Mouse (Mus musculus): ENCODE results near the gene Ros1. TPM values are rescaled to one million over a fixed set of nuclear protein-coding genes. Genes with fewer than 3 reads are reported as not detected.

Gene Ros1
- polyA plus RNA-seq, 1 experiment from 2014 or later = not detected

DNA sequence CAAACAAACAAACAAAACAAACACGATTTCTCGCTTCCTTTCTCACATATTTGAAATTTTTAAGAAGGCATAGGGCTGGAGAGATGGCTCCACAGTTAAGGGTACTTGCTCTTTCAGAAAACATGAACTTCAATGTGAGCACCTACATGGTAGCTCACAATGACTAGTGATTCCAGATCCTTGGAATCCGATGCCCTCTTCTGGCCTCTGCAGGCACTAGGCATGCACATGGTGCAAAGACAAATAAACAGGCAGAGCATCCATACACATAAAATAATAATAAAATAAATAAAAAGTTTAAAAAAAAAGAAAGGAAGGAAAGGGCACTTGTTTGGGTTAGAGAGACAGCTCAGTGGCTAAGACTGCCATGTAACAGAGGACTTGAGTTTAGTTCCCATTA is 12.2 kb downstream of the Ros1 start:
- no peak overlapping the region for H3K27ac ChIP-seq (replicated peaks in 1 of 2; ENCODE audit: control insufficient read depth in 1 of 2, insufficient read depth in 1 of 2, low read depth in 2 of 2, low read length in 2 of 2)
- no peaks in the 10 kb centered on the region for H3K27me3 ChIP-seq (ENCODE audit: control insufficient read depth, insufficient read depth, low read length)
- no peak for ATAC-seq (ENCODE audit: insufficient number of reproducible peaks, insufficient read depth, low FRiP score, low read depth)
- 65% methylated on average over 3 of the region's 3 CpGs for WGBS
- H3K36me3 ChIP-seq (ENCODE audit: control insufficient read depth, insufficient read depth, low read length) = no peaks in the 10 kb centered on the region
- no peaks in the 10 kb centered on the region for H3K9me3 ChIP-seq (ENCODE audit: control insufficient read depth, low read length)
- H3K4me2 ChIP-seq (ENCODE audit: low read length) = no peak overlapping the region
- H3K9ac ChIP-seq (ENCODE audit: low read length) = no peak overlapping the region
- H3K4me3 ChIP-seq (ENCODE audit: control insufficient read depth in 1 of 2, insufficient read depth in 1 of 2, low read depth in 1 of 2, low read length in 2 of 2) = no peak overlapping the region
- H3K4me1 ChIP-seq (ENCODE audit: control insufficient read depth in 2 of 2, insufficient read depth in 2 of 2, low read length in 2 of 2) = no peaks in the 10 kb centered on the region

DNA sequence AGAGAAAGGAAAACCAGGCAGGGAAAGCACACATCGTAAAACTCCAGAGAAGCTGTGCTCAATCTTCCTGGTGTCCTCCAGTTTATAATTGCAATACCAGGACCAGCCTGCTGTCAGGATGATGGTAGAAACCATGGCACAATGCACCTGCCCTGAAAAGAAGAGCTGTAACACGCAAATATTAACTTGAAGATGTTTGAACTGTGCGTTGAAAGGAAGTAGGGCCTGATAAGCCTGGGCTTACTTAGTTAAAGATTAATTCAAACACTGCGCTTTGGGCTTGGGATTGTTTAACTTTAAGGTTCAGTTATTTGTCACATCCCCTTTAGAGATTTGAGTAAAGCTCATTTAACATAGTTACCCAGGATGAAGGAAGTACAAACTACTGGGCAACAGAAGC is 20.7 kb downstream of the Ros1 start:
- no peak for ATAC-seq (ENCODE audit: insufficient number of reproducible peaks, insufficient read depth, low FRiP score, low read depth)
- no peaks in the 10 kb centered on the region for H3K36me3 ChIP-seq (ENCODE audit: control insufficient read depth, insufficient read depth, low read length)
- no peaks in the 10 kb centered on the region for H3K9me3 ChIP-seq (ENCODE audit: control insufficient read depth, low read length)
- no peaks in the 10 kb centered on the region for H3K27me3 ChIP-seq (ENCODE audit: control insufficient read depth, insufficient read depth, low read length)
- no peak overlapping the region for H3K4me2 ChIP-seq (ENCODE audit: low read length)
- H3K4me3 ChIP-seq (ENCODE audit: control insufficient read depth in 1 of 2, insufficient read depth in 1 of 2, low read depth in 1 of 2, low read length in 2 of 2) = no peak overlapping the region
- H3K4me1 ChIP-seq (ENCODE audit: control insufficient read depth in 2 of 2, insufficient read depth in 2 of 2, low read length in 2 of 2) = no peaks in the 10 kb centered on the region; a peak in 1 of 4 replicates
- 64% methylated on average over 4 of the region's 4 CpGs for WGBS
- H3K27ac ChIP-seq (replicated peaks in 1 of 2; ENCODE audit: control insufficient read depth in 1 of 2, insufficient read depth in 1 of 2, low read depth in 2 of 2, low read length in 2 of 2) = no peak overlapping the region
- H3K9ac ChIP-seq (ENCODE audit: low read length) = no peak overlapping the region

DNA sequence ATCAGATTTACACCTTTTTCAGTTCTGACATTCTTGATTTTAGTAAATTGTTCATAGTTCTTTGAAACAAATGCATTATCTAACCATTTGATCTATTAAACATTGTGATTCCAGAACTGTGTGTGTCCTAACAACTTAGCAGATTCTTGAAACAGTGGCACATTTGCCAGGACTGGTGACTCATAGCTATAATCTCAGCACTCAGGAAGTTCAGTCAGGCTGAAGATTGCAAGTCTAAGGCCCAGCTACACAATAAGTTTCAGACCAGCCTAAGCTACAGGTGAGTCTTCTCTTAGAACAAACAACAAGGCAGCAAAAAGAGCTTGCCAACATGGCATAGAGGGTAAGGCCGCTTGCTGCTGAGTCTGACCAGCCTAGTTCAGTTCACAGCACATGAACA is 24.6 kb downstream of the Ros1 start:
- H3K4me1 ChIP-seq (ENCODE audit: control insufficient read depth in 2 of 2, insufficient read depth in 2 of 2, low read length in 2 of 2) = no peaks in the 10 kb centered on the region; a peak in 1 of 4 replicates
- no peaks in the 10 kb centered on the region for H3K9me3 ChIP-seq (ENCODE audit: control insufficient read depth, low read length)
- 75% methylated on average over 1 of the region's 1 CpGs for WGBS
- ATAC-seq (ENCODE audit: insufficient number of reproducible peaks, insufficient read depth, low FRiP score, low read depth) = no peak
- H3K27ac ChIP-seq (replicated peaks in 1 of 2; ENCODE audit: control insufficient read depth in 1 of 2, insufficient read depth in 1 of 2, low read depth in 2 of 2, low read length in 2 of 2) = no peak overlapping the region
- no peak overlapping the region for H3K9ac ChIP-seq (ENCODE audit: low read length)
- no peak overlapping the region for H3K4me2 ChIP-seq (ENCODE audit: low read length)
- H3K27me3 ChIP-seq (ENCODE audit: control insufficient read depth, insufficient read depth, low read length) = no peaks in the 10 kb centered on the region
- H3K4me3 ChIP-seq (ENCODE audit: control insufficient read depth in 1 of 2, insufficient read depth in 1 of 2, low read depth in 1 of 2, low read length in 2 of 2) = no peak overlapping the region
- no peaks in the 10 kb centered on the region for H3K36me3 ChIP-seq (ENCODE audit: control insufficient read depth, insufficient read depth, low read length)

- no peak overlapping the region for H3K9ac ChIP-seq (ENCODE audit: low read length)
- no peak overlapping the region for H3K4me3 ChIP-seq (ENCODE audit: control insufficient read depth in 1 of 2, insufficient read depth in 1 of 2, low read depth in 1 of 2, low read length in 2 of 2)
- ATAC-seq (ENCODE audit: insufficient number of reproducible peaks, insufficient read depth, low FRiP score, low read depth) = no peak
- no peaks in the 10 kb centered on the region for H3K9me3 ChIP-seq (ENCODE audit: control insufficient read depth, low read length)
- no peak overlapping the region for H3K27ac ChIP-seq (replicated peaks in 1 of 2; ENCODE audit: control insufficient read depth in 1 of 2, insufficient read depth in 1 of 2, low read depth in 2 of 2, low read length in 2 of 2)
- no peaks in the 10 kb centered on the region for H3K36me3 ChIP-seq (ENCODE audit: control insufficient read depth, insufficient read depth, low read length)
- 70% methylated on average over 5 of the region's 5 CpGs for WGBS
- H3K4me1 ChIP-seq (ENCODE audit: control insufficient read depth in 2 of 2, insufficient read depth in 2 of 2, low read length in 2 of 2) = peaks cover 0 to 3% of the 10 kb centered on the region in 2 experiments; a peak in 1 of 4 replicates
- no peaks in the 10 kb centered on the region for H3K27me3 ChIP-seq (ENCODE audit: control insufficient read depth, insufficient read depth, low read length)
- no peak overlapping the region for H3K4me2 ChIP-seq (ENCODE audit: low read length)
Measured at GRCm38 (mm10) chr10:52169841-52170240, 25.2 kb downstream of the Ros1 start.

DNA sequence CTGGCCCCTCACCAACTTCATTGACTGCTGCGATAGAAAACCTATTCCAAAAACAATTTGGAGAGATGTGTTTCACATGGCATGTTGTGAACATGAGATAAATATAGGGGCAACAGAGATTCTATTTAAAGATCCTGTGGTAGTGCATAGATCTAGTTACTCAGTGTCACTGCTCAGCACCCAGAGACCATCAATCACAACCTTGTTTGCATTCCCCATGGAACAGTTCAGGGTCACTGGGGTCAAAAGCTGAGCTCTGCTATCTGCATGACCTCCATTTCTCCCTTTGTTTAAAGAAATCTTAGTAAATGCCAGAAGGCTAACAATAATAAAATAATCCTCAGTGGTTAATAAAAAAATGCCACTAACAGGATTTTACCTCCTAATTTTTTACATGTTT is 29.7 kb downstream of the Ros1 start:
- no peak overlapping the region for H3K4me3 ChIP-seq (ENCODE audit: control insufficient read depth in 1 of 2, insufficient read depth in 1 of 2, low read depth in 1 of 2, low read length in 2 of 2)
- no peaks in the 10 kb centered on the region for H3K9me3 ChIP-seq (ENCODE audit: control insufficient read depth, low read length)
- no peaks in the 10 kb centered on the region for H3K27me3 ChIP-seq (ENCODE audit: control insufficient read depth, insufficient read depth, low read length)
- no peak overlapping the region for H3K4me2 ChIP-seq (ENCODE audit: low read length)
- H3K9ac ChIP-seq (ENCODE audit: low read length) = no peak overlapping the region
- H3K27ac ChIP-seq (replicated peaks in 1 of 2; ENCODE audit: control insufficient read depth in 1 of 2, insufficient read depth in 1 of 2, low read depth in 2 of 2, low read length in 2 of 2) = no peak overlapping the region
- no peak for ATAC-seq (ENCODE audit: insufficient number of reproducible peaks, insufficient read depth, low FRiP score, low read depth)
- H3K36me3 ChIP-seq (ENCODE audit: control insufficient read depth, insufficient read depth, low read length) = no peaks in the 10 kb centered on the region
- WGBS = 33% methylated on average over 1 of the region's 1 CpGs
- 0 out of 4 replicates have a peak, but pooled peaks cover 0 to 3% of the 10 kb centered on the region in 2 experiments for H3K4me1 ChIP-seq (ENCODE audit: control insufficient read depth in 2 of 2, insufficient read depth in 2 of 2, low read length in 2 of 2)

DNA sequence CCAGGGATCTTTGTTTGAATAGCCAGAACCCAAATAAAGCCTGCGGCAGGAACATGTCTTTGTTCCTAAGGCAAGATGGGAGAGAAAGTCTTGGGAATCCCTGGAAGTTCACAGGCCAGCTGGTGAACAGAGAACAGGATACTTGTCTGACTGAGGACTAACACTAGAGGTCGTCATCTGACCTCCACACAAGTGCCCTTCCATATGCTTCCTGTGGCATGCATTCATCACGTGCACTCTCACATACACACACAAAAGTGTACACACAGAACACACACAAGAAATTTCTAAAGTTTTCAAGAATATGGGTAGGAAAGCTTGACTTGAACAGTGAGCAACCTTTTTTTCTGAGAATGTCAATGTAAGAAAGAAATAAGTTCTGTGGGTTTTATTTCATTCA is 34.4 kb downstream of the Ros1 start:
- H3K36me3 ChIP-seq (ENCODE audit: control insufficient read depth, insufficient read depth, low read length) = no peaks in the 10 kb centered on the region
- WGBS = 46% methylated on average over 3 of the region's 3 CpGs
- no peak for ATAC-seq (ENCODE audit: insufficient number of reproducible peaks, insufficient read depth, low FRiP score, low read depth)
- H3K4me3 ChIP-seq (ENCODE audit: control insufficient read depth in 1 of 2, insufficient read depth in 1 of 2, low read depth in 1 of 2, low read length in 2 of 2) = no peak overlapping the region
- H3K27ac ChIP-seq (replicated peaks in 1 of 2; ENCODE audit: control insufficient read depth in 1 of 2, insufficient read depth in 1 of 2, low read depth in 2 of 2, low read length in 2 of 2) = no peak overlapping the region
- no peaks in the 10 kb centered on the region for H3K9me3 ChIP-seq (ENCODE audit: control insufficient read depth, low read length)
- H3K9ac ChIP-seq (ENCODE audit: low read length) = no peak overlapping the region
- H3K4me2 ChIP-seq (ENCODE audit: low read length) = no peak overlapping the region
- H3K27me3 ChIP-seq (ENCODE audit: control insufficient read depth, insufficient read depth, low read length) = no peaks in the 10 kb centered on the region
- 0 out of 4 replicates have a peak, but pooled peaks cover 0 to 3% of the 10 kb centered on the region in 2 experiments for H3K4me1 ChIP-seq (ENCODE audit: control insufficient read depth in 2 of 2, insufficient read depth in 2 of 2, low read length in 2 of 2)

DNA sequence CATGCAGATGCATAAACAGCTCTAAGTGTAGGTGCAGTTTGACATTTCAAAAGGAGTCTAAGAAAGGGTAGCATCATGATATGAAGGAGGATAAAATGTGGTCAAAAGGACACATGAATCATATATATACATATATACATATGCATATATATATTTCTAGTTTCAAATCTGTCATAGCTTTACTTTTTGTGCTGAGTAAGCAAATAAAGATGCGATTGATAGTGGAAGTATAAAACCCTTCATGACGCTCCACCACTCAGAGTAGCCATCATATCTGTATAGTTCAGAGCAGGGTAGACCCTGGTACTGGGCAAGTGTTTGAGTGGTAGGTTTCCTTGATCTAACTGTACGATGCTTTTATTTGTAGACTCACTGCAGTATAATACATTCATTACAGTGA is 35.3 kb downstream of the Ros1 start:
- Histone ChIP-seq H3K4me2 (ENCODE audit: low read length) (no peak overlapping the region), H3K27ac (replicated peaks in 1 of 2; ENCODE audit: control insufficient read depth in 1 of 2, insufficient read depth in 1 of 2, low read depth in 2 of 2, low read length in 2 of 2) (no peak overlapping the region), H3K4me1 (ENCODE audit: control insufficient read depth in 2 of 2, insufficient read depth in 2 of 2, low read length in 2 of 2) (no peaks in the 10 kb centered on the region), H3K36me3 (ENCODE audit: control insufficient read depth, insufficient read depth, low read length) (no peaks in the 10 kb centered on the region), H3K9me3 (ENCODE audit: control insufficient read depth, low read length) (no peaks in the 10 kb centered on the region), H3K4me3 (ENCODE audit: control insufficient read depth in 1 of 2, insufficient read depth in 1 of 2, low read depth in 1 of 2, low read length in 2 of 2) (no peak overlapping the region), H3K27me3 (ENCODE audit: control insufficient read depth, insufficient read depth, low read length) (no peaks in the 10 kb centered on the region), H3K9ac (ENCODE audit: low read length) (no peak overlapping the region)
- WGBS = 92% methylated on average over 3 of the region's 3 CpGs
- no peak for ATAC-seq (ENCODE audit: insufficient number of reproducible peaks, insufficient read depth, low FRiP score, low read depth)

DNA sequence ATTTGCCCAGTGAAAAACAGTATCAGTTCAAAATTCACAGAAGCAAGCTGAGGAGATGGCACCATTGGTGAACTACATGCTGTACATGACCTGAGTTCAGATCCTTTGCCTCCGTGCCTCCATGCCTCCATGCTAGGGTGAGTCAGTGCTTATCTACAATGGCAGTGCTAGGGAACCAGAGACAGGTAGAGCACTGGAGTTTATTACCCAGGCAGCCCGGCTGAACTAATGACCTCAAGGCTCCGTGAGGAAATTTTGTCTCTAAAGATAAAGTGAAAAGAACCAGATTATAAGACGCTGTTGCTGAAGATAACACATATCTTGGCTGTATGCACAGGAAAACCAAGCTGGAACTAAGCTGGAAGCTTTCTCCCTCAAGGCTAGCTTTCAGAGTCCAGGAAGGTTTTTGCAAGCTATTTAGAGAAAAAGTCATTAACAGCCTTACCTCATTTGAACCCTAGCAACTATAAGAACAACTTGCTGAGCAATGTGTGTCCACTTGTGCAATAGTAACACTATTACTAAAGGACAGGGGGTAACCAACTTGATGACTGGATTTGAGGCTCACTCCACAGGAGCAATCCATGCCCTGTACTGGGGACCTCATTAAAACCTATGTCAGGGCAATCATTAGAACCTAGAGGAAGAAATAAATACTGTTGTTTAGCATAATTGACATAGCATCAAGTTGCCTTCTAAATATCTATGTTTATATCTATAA is 61.5 kb downstream of the Ros1 start:
- Histone ChIP-seq H3K4me1 (ENCODE audit: control insufficient read depth in 2 of 2, insufficient read depth in 2 of 2, low read length in 2 of 2) (no peaks in the 10 kb centered on the region), H3K4me3 (ENCODE audit: control insufficient read depth in 1 of 2, insufficient read depth in 1 of 2, low read depth in 1 of 2, low read length in 2 of 2) (no peak overlapping the region), H3K9me3 (ENCODE audit: control insufficient read depth, low read length) (no peaks in the 10 kb centered on the region), H3K27me3 (ENCODE audit: control insufficient read depth, insufficient read depth, low read length) (no peaks in the 10 kb centered on the region), H3K27ac (replicated peaks in 1 of 2; ENCODE audit: control insufficient read depth in 1 of 2, insufficient read depth in 1 of 2, low read depth in 2 of 2, low read length in 2 of 2) (no peak overlapping the region), H3K4me2 (ENCODE audit: low read length) (no peak overlapping the region), H3K9ac (ENCODE audit: low read length) (no peak overlapping the region), H3K36me3 (ENCODE audit: control insufficient read depth, insufficient read depth, low read length) (no peaks in the 10 kb centered on the region)
- no peak for ATAC-seq (ENCODE audit: insufficient number of reproducible peaks, insufficient read depth, low FRiP score, low read depth)
- WGBS = 13% methylated on average over 4 of the region's 4 CpGs
